Mouse (Mus musculus) MEL (cell line): Measurements from ENCODE around the gene Mfn1.

Experiments
- CTCF ChIP-seq, 3 experiments: IDR thresholded peaks in 2 of 3; conservative IDR thresholded peaks in 1 of 3; 2 replicates each; pipeline ENCODE4 v1.5.1; 2011 to 2012; ENCODE audit warnings: low read length in 3 of 3, low read depth in 2 of 3, mild to moderate bottlenecking in 2 of 3, improper control_type of control experiment in 1 of 3, inconsistent platforms in 1 of 3, mixed read lengths in 1 of 3, moderate library complexity in 1 of 3; ENCODE audit not compliant: control insufficient read depth in 1 of 3, insufficient read depth in 1 of 3, poor library complexity in 1 of 3, severe bottlenecking in 1 of 3
- ELF1 ChIP-seq: IDR thresholded peaks from 2 replicates; pipeline ENCODE4 v1.6.1; 2014; ENCODE audit warnings: low read depth, mild to moderate bottlenecking, inconsistent platforms, low read length, improper control_type of control experiment, moderate library complexity
- ETS1 ChIP-seq: IDR thresholded peaks from 2 replicates; pipeline ENCODE4 v1.6.1; 2012; ENCODE audit warnings: low read depth, mild to moderate bottlenecking, inconsistent platforms, low read length, improper control_type of control experiment, moderate library complexity
- POLR2A ChIP-seq, 2 experiments: IDR thresholded peaks; 2 replicates each; pipeline ENCODE4 v1.6.1; 2011 to 2012; ENCODE audit warnings: low read length in 2 of 2, mild to moderate bottlenecking in 2 of 2, control low read depth in 1 of 2, improper control_type of control experiment in 1 of 2, low read depth in 1 of 2, moderate library complexity in 1 of 2; ENCODE audit not compliant: control insufficient read depth in 1 of 2, insufficient read depth in 1 of 2, poor library complexity in 1 of 2
- TBP ChIP-seq: IDR thresholded peaks from 2 replicates; pipeline ENCODE4 v1.8.0; 2011; ENCODE audit warnings: low read depth, low read length, improper control_type of control experiment

GRCm38 (mm10) chr3:32490928-32491315 lies 38.3 kb upstream of the Mfn1 start:
- TF ChIP-seq ELF1, result no peak
- no peak for TF ChIP-seq CTCF (IDR thresholded peaks at IDR 0.05 in 2 of 3, conservative IDR thresholded peaks at IDR 0.05 in 1 of 3; ENCODE audit: control insufficient read depth in 1 of 3, insufficient read depth in 1 of 3, low read depth in 2 of 3, low read length in 3 of 3, poor library complexity in 1 of 3, severe bottlenecking in 1 of 3)
- no peak for TF ChIP-seq POLR2A (IDR thresholded peaks at IDR 0.05; ENCODE audit: control insufficient read depth in 1 of 2, insufficient read depth in 1 of 2, low read depth in 1 of 2, low read length in 2 of 2, poor library complexity in 1 of 2)
- no peak for TF ChIP-seq ETS1
- TF ChIP-seq TBP, result no peak
